Mouse (Mus musculus): Measurements from ENCODE around the gene Lgmn. TPM values are rescaled to one million over a fixed set of nuclear protein-coding genes. Genes with fewer than 3 reads are reported as not detected.

Gene Lgmn
- total RNA-seq, 2 experiments from 2014 or later: 111 to 117 TPM

GRCm38 (mm10) chr12:102354126-102354984 is 85.3 kb downstream of the Lgmn start:
- no peak for DNase-seq (ENCODE audit: low spot score in 2 of 2)

GRCm38 (mm10) chr12:102350997-102351396 is 88.6 kb downstream of the Lgmn start:
- DNase-seq (ENCODE audit: low spot score in 2 of 2): no peak

GRCm38 (mm10) chr12:102348447-102348846 is 91.2 kb downstream of the Lgmn start:
- DNase-seq (ENCODE audit: low spot score in 2 of 2): no peak

GRCm38 (mm10) chr12:102346507-102346906 is 93.1 kb downstream of the Lgmn start:
- no peak for DNase-seq (ENCODE audit: low spot score in 2 of 2)

- DNase-seq (ENCODE audit: low spot score in 2 of 2): no peak
Measured at GRCm38 (mm10) chr12:102345031-102345815, 94.4 kb downstream of the Lgmn start.

Other genes starting within 250 kb of the Lgmn start
- gene Rin3, start 156.8 kb downstream of the Lgmn start, total RNA-seq (2021): 1 to 10 TPM; 4.0 to 4.4 TPM
- gene Golga5, start 29.3 kb upstream of the Lgmn start, total RNA-seq (2021): 10 to 100 TPM; 21.6 to 22.7 TPM
- gene Chga, start 115.2 kb upstream of the Lgmn start, total RNA-seq (2021): 100 to 1,000 TPM; 151 to 154 TPM

All from layer of hippocampus, postnatal 14 days (tissue).